Mouse (Mus musculus): Measurements from ENCODE around the gene Myh6. TPM values are rescaled to one million over a fixed set of nuclear protein-coding genes. Genes with fewer than 3 reads are reported as not detected.

Myh6 gene
- polyA plus RNA-seq, 1 experiment from 2014 or later = 1.2 TPM

GRCm38 (mm10) chr14:54937361-54938182 lies 29.2 kb downstream of the Myh6 start:
- 90% methylated on average over 16 of the region's 16 CpGs for WGBS
- no peaks in the 10 kb centered on the region for H3K36me3 ChIP-seq
- no peak overlapping the region for H3K4me3 ChIP-seq
- 0 out of 2 replicates have a peak, but pooled peaks cover 6% of the 10 kb centered on the region for H3K27me3 ChIP-seq
- no peak overlapping the region for H3K9ac ChIP-seq
- ATAC-seq (ENCODE audit: low FRiP score) = no peak
- no peaks in the 10 kb centered on the region for H3K9me3 ChIP-seq
- no peak overlapping the region for H3K4me2 ChIP-seq
- H3K27ac ChIP-seq = no peak overlapping the region
- peaks cover 21% of the 10 kb centered on the region for H3K4me1 ChIP-seq (replicated peaks)

- no peaks in the 10 kb centered on the region for H3K36me3 ChIP-seq
- 0 out of 2 replicates have a peak, but pooled peaks cover 6% of the 10 kb centered on the region for H3K27me3 ChIP-seq
- 52% methylated on average over 6 of the region's 6 CpGs for WGBS
- peak overlapping the region; percentile 6; the same call in 1 of the 2 replicates for H3K4me2 ChIP-seq
- peak overlapping the region; percentile 21; the same call in 1 of the 2 replicates for H3K9ac ChIP-seq
- H3K27ac ChIP-seq = peak overlapping the region; percentile 75
- H3K4me3 ChIP-seq = no peak overlapping the region
- peaks cover 22% of the 10 kb centered on the region for H3K4me1 ChIP-seq (replicated peaks)
- ATAC-seq (ENCODE audit: low FRiP score) = no peak
- no peaks in the 10 kb centered on the region for H3K9me3 ChIP-seq
These were observed 29.9 kb downstream of the Myh6 start for GRCm38 (mm10) chr14:54936831-54937160.

GRCm38 (mm10) chr14:54935904-54936830 lies 30.6 kb downstream of the Myh6 start, which contains the start of gene Cmtm5:
Gene Cmtm5 (plus strand): TSS chr14:54936261.
- ATAC-seq (ENCODE audit: low FRiP score) = peak; percentile 55
- H3K27me3 ChIP-seq = 0 out of 2 replicates have a peak, but pooled peaks cover 4% of the 10 kb centered on the region
- peak within 1 kb of the TSS; percentile 21 for H3K9ac ChIP-seq
- no peaks in the 10 kb centered on the region for H3K36me3 ChIP-seq
- H3K4me1 ChIP-seq (replicated peaks) = peaks cover 22% of the 10 kb centered on the region
- H3K9me3 ChIP-seq = no peaks in the 10 kb centered on the region
- peak within 1 kb of the TSS; percentile 6; the same call in 1 of the 2 replicates for H3K4me2 ChIP-seq
- no peak within 1 kb of the TSS for H3K4me3 ChIP-seq
- H3K27ac ChIP-seq = peak within 1 kb of the TSS; percentile 75
- 25% methylated on average over 8 of the region's 8 CpGs for WGBS

GRCm38 (mm10) chr14:54932645-54933150 lies 34.0 kb downstream of the Myh6 start, which contains the start of gene Il25:
Gene Il25 (plus strand): TSS chr14:54932695.
- H3K4me2 ChIP-seq = peak within 1 kb of the TSS; percentile 23
- whole genome bisulfite sequencing = 24% methylated on average over 6 of the region's 6 CpGs
- no peak within 1 kb of the TSS for H3K27ac ChIP-seq
- no peak for ATAC-seq (ENCODE audit: low FRiP score)
- H3K9ac ChIP-seq = peak within 1 kb of the TSS; percentile 26; the same call in 1 of the 2 replicates
- no peak within 1 kb of the TSS for H3K4me3 ChIP-seq
- peaks cover 10% of the 10 kb centered on the region; the same call in 1 of the 2 replicates for H3K27me3 ChIP-seq
- H3K36me3 ChIP-seq = no peaks in the 10 kb centered on the region
- H3K4me1 ChIP-seq (replicated peaks) = peaks cover 32% of the 10 kb centered on the region
- H3K9me3 ChIP-seq = no peaks in the 10 kb centered on the region

GRCm38 (mm10) chr14:54930431-54930830 lies 36.3 kb downstream of the Myh6 start:
- Histone ChIP-seq H3K36me3 (no peaks in the 10 kb centered on the region), H3K9ac (no peak overlapping the region), H3K4me3 (no peak overlapping the region), H3K9me3 (no peaks in the 10 kb centered on the region), H3K27me3 (peaks cover 7% of the 10 kb centered on the region; the same call in 1 of the 2 replicates), H3K27ac (no peak overlapping the region; the same call in 1 of the 2 replicates), H3K4me2 (no peak overlapping the region), H3K4me1 (replicated peaks) (peaks cover 40% of the 10 kb centered on the region)
- 19% methylated on average over 2 of the region's 2 CpGs for WGBS
- ATAC-seq (ENCODE audit: low FRiP score) = no peak

GRCm38 (mm10) chr14:54929801-54930200 lies 36.9 kb downstream of the Myh6 start:
- ATAC-seq (ENCODE audit: low FRiP score) = no peak
- no peaks in the 10 kb centered on the region for H3K36me3 ChIP-seq
- 74% methylated on average over 5 of the region's 5 CpGs for WGBS
- no peak overlapping the region for H3K4me3 ChIP-seq
- H3K9ac ChIP-seq = no peak overlapping the region
- peaks cover 46% of the 10 kb centered on the region for H3K4me1 ChIP-seq (replicated peaks)
- no peak overlapping the region for H3K4me2 ChIP-seq
- no peaks in the 10 kb centered on the region for H3K9me3 ChIP-seq
- H3K27me3 ChIP-seq = peaks cover 7% of the 10 kb centered on the region; the same call in 1 of the 2 replicates
- H3K27ac ChIP-seq = no peak overlapping the region

- ATAC-seq (ENCODE audit: low FRiP score) = no peak
- Histone ChIP-seq H3K9ac (peak overlapping the region; percentile 87; the same call in 1 of the 2 replicates), H3K4me2 (peak overlapping the region; percentile 94), H3K36me3 (no peaks in the 10 kb centered on the region), H3K9me3 (no peaks in the 10 kb centered on the region), H3K27ac (peak overlapping the region; percentile 90), H3K4me3 (peak overlapping the region; percentile 58), H3K4me1 (replicated peaks) (peaks cover 45% of the 10 kb centered on the region), H3K27me3 (peaks cover 7% of the 10 kb centered on the region; the same call in 1 of the 2 replicates)
- WGBS = 20% methylated on average over 7 of the region's 7 CpGs
These were observed 39.4 kb downstream of the Myh6 start for GRCm38 (mm10) chr14:54927296-54927695.

GRCm38 (mm10) chr14:54926401-54927158 lies 40.1 kb downstream of the Myh6 start:
- H3K36me3 ChIP-seq = peaks cover 7% of the 10 kb centered on the region
- H3K9me3 ChIP-seq = peaks cover under 1% of the 10 kb centered on the region; the same call in 1 of the 2 replicates
- H3K27me3 ChIP-seq = peaks cover 7% of the 10 kb centered on the region; the same call in 1 of the 2 replicates
- peak overlapping the region; percentile 90 for H3K27ac ChIP-seq
- peaks cover 45% of the 10 kb centered on the region for H3K4me1 ChIP-seq (replicated peaks)
- H3K4me2 ChIP-seq = peak overlapping the region; percentile 94
- WGBS = under 1% methylated on average over 46 of the region's 58 CpGs
- H3K4me3 ChIP-seq = peak overlapping the region; percentile 58
- H3K9ac ChIP-seq = peak overlapping the region; percentile 87
- peak; percentile 67 for ATAC-seq (ENCODE audit: low FRiP score)

GRCm38 (mm10) chr14:54925349-54926342 lies 41.1 kb downstream of the Myh6 start, which contains the start of gene Efs:
Gene Efs (minus strand): TSS chr14:54926126.
- ATAC-seq (ENCODE audit: low FRiP score) = peak; percentile 76
- Histone ChIP-seq H3K36me3 (peaks cover 16% of the 10 kb centered on the region), H3K4me1 (replicated peaks) (peaks cover 43% of the 10 kb centered on the region), H3K4me3 (peak within 1 kb of the TSS; percentile 58), H3K9ac (peak within 1 kb of the TSS; percentile 87), H3K4me2 (peak within 1 kb of the TSS; percentile 94), H3K27ac (peak within 1 kb of the TSS; percentile 90), H3K9me3 (peaks cover 10% of the 10 kb centered on the region), H3K27me3 (peaks cover 7% of the 10 kb centered on the region; the same call in 1 of the 2 replicates)
- 1% methylated on average over 51 of the region's 57 CpGs for WGBS

- ATAC-seq (ENCODE audit: low FRiP score) = no peak; the same call in 1 of the 2 replicates
- H3K9me3 ChIP-seq = peaks cover 11% of the 10 kb centered on the region
- WGBS = 14% methylated on average over 7 of the region's 7 CpGs
- H3K4me1 ChIP-seq (replicated peaks) = peaks cover 37% of the 10 kb centered on the region
- peaks cover 7% of the 10 kb centered on the region; the same call in 1 of the 2 replicates for H3K27me3 ChIP-seq
- H3K36me3 ChIP-seq = peaks cover 24% of the 10 kb centered on the region
- peak overlapping the region; percentile 58 for H3K4me3 ChIP-seq
- peak overlapping the region; percentile 87 for H3K9ac ChIP-seq
- H3K27ac ChIP-seq = peak overlapping the region; percentile 90
- peak overlapping the region; percentile 94 for H3K4me2 ChIP-seq
These were observed 41.9 kb downstream of the Myh6 start for GRCm38 (mm10) chr14:54924641-54925348.

Data from hindbrain, embryonic 13.5 days (tissue).